Mouse (Mus musculus): ENCODE measurements around the gene Plch2. TPM values are rescaled to one million over a fixed set of nuclear protein-coding genes. Genes with fewer than 3 reads are reported as not detected.
"Not testable (repeated sequence)": the region's sequence is repeated elsewhere in the genome, so short reads cannot be mapped to it uniquely, and the experiment has no call there.

The Plch2 gene
- polyA plus RNA-seq, 1 experiment from 2014 or later, result 18.7 TPM

DNA sequence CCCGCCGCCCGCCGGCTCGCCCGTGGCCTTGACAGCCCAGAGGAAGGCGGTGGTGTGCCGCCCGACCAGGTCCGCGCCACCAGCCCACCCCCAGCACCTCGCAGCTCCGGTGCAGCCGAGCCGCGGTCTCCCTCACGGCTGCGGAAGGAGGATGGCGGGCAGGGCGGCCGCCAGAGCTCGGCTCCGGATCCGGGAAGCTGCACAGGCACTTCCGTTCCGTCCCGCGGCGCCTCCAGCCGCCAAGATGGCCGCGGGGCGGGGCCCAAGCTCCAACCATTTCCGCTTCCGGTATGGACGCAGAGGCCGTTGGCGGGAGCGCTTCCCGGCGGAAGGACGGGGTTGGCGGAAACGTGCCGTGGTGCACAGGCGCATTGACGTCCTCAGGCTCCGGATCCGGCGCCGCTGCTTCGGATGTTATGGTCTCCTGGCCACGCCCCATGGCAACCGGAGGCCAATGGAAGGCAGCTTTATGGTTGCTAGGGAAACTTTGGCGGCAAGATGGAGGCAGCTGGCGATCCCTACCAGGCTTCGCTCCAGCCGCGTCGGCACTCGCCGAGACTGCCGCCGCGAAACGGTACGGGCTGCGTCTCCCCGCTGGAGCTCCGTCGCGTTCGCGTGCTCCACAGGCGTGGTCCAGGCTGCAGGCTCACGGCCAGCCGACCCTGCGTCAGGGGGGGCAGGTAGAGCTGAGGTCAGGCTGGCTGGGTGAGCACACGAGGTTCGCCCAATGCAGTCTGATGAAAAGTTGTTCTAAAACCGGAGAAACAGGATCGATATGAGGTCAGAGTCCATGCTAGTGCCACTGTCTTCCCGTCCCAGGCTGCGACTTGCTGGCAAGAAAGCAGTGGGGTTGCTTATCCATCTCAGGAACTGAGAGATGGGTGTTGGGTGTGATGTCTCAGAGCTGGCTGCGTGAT, 29.8 kb upstream of the Plch2 start, which contains the start of the genes Rer1 and Morn1:
Gene Rer1 (minus strand): TSS at position 275 of the 917 bp plus-strand sequence.
Gene Morn1 (plus strand): TSS at position 470 of the 917 bp plus-strand sequence.
- WGBS, result under 1% methylated on average over 75 of the region's 85 CpGs
- peaks cover 35% of the 10 kb centered on the region for H3K36me3 ChIP-seq
- H3K4me1 ChIP-seq, result peaks cover 39% of the 10 kb centered on the region
- no peaks in the 10 kb centered on the region for H3K27me3 ChIP-seq (replicated peaks)
- H3K9ac ChIP-seq (replicated peaks), result peak within 1 kb of the TSS; percentile 91
- H3K4me2 ChIP-seq, result peak within 1 kb of the TSS; percentile 98
- H3K4me3 ChIP-seq (replicated peaks), result peak within 1 kb of the TSS; percentile 97
- ATAC-seq (ENCODE audit: low FRiP score), result peak; percentile 98
- peak within 1 kb of the TSS; percentile 93 for H3K27ac ChIP-seq (replicated peaks)
- no peaks in the 10 kb centered on the region for H3K9me3 ChIP-seq (replicated peaks)

DNA sequence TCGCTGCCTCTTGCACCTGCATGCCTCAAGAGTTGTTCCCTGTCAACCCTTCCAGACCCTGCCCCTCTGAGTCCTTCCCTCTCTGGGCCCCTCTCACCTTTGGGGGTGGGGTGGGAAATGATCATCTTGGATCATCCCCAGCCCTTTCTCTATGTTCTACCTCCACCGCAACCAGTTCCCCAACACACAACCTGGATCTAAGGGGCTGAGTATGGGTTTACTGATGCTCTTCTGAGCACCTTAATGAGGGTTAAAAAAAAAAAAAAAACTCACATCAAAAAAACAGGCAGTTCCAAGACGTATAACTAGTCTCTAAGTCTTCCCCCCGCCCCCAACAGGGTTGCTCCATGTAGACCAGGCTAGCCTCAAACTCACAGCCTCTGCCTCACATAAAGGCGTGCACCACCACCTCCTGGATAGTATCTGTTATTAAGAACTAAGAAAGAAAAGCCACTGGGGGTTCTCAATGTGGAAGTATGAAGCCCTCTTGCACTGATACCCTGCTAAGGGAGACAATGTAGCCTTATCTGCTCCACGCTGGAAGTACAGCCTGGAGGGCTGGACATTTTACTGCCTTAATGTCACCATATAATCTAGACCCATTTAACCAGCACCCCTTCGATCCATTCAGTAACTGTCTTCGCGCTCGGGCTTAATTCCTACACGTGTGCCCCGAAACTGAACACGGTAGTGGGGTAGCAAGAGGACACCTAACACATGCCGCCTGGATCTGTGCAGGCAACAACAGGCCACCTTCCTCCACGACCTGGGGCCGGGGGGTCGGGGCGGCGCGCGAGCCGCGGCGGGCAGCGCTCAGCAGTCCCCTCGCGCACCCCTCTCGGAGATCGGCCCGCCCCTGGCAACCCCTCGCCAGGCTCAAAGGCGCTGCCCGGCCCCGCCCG, 28.9 kb upstream of the Plch2 start:
- 6% methylated on average over 34 of the region's 35 CpGs for WGBS
- Histone ChIP-seq H3K36me3 (peaks cover 36% of the 10 kb centered on the region), H3K27me3 (replicated peaks) (no peaks in the 10 kb centered on the region), H3K4me1 (peaks cover 39% of the 10 kb centered on the region), H3K27ac (replicated peaks) (peak overlapping the region; percentile 93), H3K9ac (replicated peaks) (peak overlapping the region; percentile 91), H3K4me3 (replicated peaks) (peak overlapping the region; percentile 97), H3K9me3 (replicated peaks) (no peaks in the 10 kb centered on the region), H3K4me2 (peak overlapping the region; percentile 98)
- ATAC-seq (ENCODE audit: low FRiP score), result no peak; the same call in 1 of the 2 replicates

DNA sequence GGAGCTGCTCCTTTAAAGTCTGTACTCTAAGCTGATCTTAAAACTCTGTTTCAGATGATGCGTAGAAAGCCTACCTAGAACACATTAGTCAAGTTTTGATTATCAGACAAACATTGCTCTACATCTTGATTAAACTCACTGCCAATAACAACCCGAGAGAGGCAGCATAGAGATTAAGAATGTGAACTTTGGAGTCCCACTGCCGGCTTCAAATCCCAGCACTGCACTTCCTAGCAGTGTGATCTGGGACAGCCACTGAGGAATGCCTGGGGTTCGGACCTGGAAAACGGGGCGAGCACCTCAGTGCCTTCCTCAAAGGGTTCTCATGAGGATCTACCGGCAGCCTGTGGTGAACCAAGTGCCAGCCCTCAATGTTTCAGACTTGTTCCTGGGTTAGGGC, 27.8 kb upstream of the Plch2 start:
- no peak for ATAC-seq (ENCODE audit: low FRiP score)
- Histone ChIP-seq H3K27ac (replicated peaks) (no peak overlapping the region), H3K9ac (replicated peaks) (0 out of 2 replicates have a peak overlapping the region, but pooled peaks have one; percentile 91), H3K27me3 (replicated peaks) (no peaks in the 10 kb centered on the region), H3K4me3 (replicated peaks) (peak overlapping the region; percentile 97; the same call in 1 of the 2 replicates), H3K4me1 (peaks cover 39% of the 10 kb centered on the region), H3K9me3 (replicated peaks) (no peaks in the 10 kb centered on the region), H3K36me3 (peaks cover 39% of the 10 kb centered on the region), H3K4me2 (peak overlapping the region; percentile 98; the same call in 1 of the 2 replicates)
- WGBS, result 91% methylated on average over 7 of the region's 7 CpGs

DNA sequence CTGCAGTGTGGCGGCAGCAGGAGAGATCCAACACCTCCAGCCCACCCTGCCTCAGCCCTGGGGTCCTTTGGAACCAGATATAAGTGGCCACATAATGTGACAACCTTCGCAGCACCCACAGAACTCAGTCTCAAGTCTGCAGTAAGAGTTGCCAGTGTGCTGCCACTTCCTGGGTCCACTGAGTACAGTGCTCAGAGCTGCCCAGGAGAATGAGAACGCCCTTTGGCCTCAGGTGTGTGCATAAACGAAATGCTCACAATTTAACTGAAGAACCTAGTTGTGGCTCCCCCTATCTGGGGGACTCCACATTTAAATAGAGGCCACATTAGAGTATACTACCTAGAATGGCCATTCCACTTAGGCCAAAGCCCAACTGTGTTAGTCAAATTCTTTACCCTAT, 27.0 kb upstream of the Plch2 start:
- Histone ChIP-seq H3K4me1 (peaks cover 39% of the 10 kb centered on the region), H3K36me3 (peaks cover 38% of the 10 kb centered on the region)
- 91% methylated on average over 4 of the region's 4 CpGs for WGBS

DNA sequence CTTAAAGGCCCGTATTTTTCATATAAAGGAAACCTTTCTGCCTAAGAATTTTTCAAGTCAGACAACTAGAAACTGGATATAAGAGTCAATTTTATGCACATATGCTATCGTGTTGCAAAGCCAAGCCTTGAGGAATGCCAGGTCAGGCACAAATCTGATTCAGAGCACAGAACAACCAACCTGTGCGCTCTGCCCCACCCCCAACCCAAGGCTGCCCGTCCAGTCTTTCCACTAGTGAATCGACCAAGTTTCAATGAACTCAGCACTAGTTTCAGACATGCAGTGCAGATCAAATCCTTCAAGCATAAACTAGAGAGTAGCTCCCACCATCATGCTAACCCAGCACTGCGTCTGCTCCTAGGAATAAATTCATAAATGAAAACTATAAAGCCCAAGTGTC, 23.1 kb upstream of the Plch2 start:
- H3K4me2 ChIP-seq, result no peak overlapping the region
- 94% methylated on average over 6 of the region's 6 CpGs for WGBS
- no peaks in the 10 kb centered on the region for H3K27me3 ChIP-seq (replicated peaks)
- H3K9me3 ChIP-seq (replicated peaks), result no peaks in the 10 kb centered on the region
- H3K27ac ChIP-seq (replicated peaks), result no peak overlapping the region
- peaks cover 19% of the 10 kb centered on the region for H3K4me1 ChIP-seq
- H3K36me3 ChIP-seq, result peaks cover 71% of the 10 kb centered on the region
- H3K4me3 ChIP-seq (replicated peaks), result no peak overlapping the region
- no peak for ATAC-seq (ENCODE audit: low FRiP score)
- H3K9ac ChIP-seq (replicated peaks), result no peak overlapping the region

More for the DNA sequence above, 27.0 kb upstream of the Plch2 start:
- no peaks in the 10 kb centered on the region for H3K27me3 ChIP-seq (replicated peaks)
- H3K4me3 ChIP-seq (replicated peaks), result no peak overlapping the region
- H3K9me3 ChIP-seq (replicated peaks), result no peaks in the 10 kb centered on the region
- no peak overlapping the region for H3K9ac ChIP-seq (replicated peaks)
- H3K4me2 ChIP-seq, result no peak overlapping the region
- ATAC-seq (ENCODE audit: low FRiP score), result no peak
- H3K27ac ChIP-seq (replicated peaks), result no peak overlapping the region

DNA sequence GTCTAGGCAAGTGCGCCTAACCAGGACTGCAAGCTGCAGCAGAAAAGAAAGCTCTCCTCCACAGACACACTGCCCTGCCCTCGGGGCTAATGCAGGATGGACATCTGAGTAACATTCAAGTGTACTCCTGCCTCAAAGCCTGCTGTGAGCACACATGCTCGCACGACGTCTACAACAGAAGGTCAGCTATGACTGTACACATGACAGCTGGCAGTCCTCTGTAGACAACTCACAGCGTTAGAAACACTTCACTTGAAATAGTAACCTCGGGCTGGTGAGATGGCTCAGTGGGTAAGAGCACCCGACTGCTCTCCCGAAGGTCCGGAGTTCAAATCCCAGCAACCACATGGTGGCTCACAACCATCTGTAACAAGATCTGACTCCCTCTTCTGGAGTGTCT, 22.2 kb upstream of the Plch2 start:
- Histone ChIP-seq H3K36me3 (peaks cover 79% of the 10 kb centered on the region), H3K4me1 (peaks cover 11% of the 10 kb centered on the region)
- not testable (repeated sequence) for H3K9ac ChIP-seq (replicated peaks); H3K27me3 ChIP-seq (replicated peaks); ATAC-seq (ENCODE audit: low FRiP score); H3K27ac ChIP-seq (replicated peaks); H3K4me2 ChIP-seq; H3K9me3 ChIP-seq (replicated peaks); H3K4me3 ChIP-seq (replicated peaks)
- 93% methylated on average over 10 of the region's 10 CpGs for WGBS

DNA sequence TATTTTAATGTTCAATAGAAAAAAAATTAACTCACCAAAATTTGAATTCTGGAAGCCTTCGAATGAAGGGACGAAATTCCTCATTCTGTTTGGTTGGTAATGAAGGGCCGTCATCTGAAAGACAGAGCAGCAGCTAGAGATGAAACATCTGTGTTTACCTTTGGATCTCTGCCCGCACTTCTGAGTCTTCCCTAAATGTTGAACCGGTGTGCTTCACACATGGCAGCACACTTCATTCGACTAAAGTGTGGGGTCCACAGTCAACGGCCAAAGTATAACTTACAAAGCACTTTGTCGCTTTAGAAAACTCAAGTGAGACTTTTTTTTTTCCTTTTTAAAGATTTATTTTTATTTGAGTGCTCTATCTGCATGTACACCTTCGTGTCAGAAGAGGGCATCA, 20.1 kb upstream of the Plch2 start:
- no peaks in the 10 kb centered on the region for H3K27me3 ChIP-seq (replicated peaks)
- WGBS, result 91% methylated on average over 9 of the region's 9 CpGs
- H3K4me3 ChIP-seq (replicated peaks), result no peak overlapping the region
- no peaks in the 10 kb centered on the region for H3K9me3 ChIP-seq (replicated peaks)
- H3K9ac ChIP-seq (replicated peaks), result no peak overlapping the region
- peaks cover 89% of the 10 kb centered on the region for H3K36me3 ChIP-seq
- no peak overlapping the region for H3K4me2 ChIP-seq
- H3K27ac ChIP-seq (replicated peaks), result no peak overlapping the region
- no peak for ATAC-seq (ENCODE audit: low FRiP score)
- no peaks in the 10 kb centered on the region for H3K4me1 ChIP-seq

DNA sequence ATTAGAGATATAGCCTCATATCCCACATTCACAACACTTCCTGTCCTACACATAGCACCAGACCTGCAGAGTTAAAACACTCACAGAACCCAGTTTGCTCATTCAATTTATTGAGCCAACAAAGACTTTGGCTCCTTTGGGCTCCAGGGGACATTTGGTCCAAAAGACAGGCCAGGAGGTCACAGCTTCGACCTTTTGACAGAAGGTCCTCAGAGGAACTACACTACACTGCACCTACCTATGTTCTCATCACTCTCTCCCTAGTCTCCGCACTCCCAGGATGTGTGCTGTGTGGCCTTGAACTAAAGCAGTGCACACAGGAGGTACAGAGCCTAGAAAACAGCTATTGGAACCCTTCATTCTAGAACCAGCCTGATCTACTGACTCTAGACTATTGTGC, 19.2 kb upstream of the Plch2 start:
- Histone ChIP-seq H3K9ac (replicated peaks) (no peak overlapping the region), H3K36me3 (peaks cover 91% of the 10 kb centered on the region)
- ATAC-seq (ENCODE audit: low FRiP score), result no peak

DNA sequence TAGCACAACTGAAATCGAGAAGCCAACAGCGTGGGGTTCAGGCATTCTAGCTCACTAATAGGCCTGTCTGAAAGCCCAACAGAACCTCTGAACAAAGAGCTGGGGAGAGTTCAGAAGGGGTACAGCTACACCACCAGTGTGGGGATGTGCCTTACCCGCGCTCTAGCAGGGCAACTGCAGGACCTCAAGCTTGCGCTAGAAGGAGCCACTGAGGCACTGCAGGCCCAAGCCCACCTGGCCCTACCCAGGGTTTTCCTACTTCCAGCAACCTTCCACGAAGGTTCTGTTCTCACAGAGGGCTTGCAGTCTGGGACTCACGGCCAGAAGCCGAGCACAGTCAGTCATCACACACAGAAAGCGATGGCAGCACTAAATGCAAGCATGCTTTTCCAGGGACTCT, 18.6 kb upstream of the Plch2 start:
- no peaks in the 10 kb centered on the region for H3K9me3 ChIP-seq (replicated peaks)
- H3K27me3 ChIP-seq (replicated peaks), result no peaks in the 10 kb centered on the region
- peaks cover 3% of the 10 kb centered on the region; the same call in 1 of the 2 replicates for H3K4me1 ChIP-seq
- no peak overlapping the region for H3K27ac ChIP-seq (replicated peaks)
- no peak overlapping the region for H3K9ac ChIP-seq (replicated peaks)
- no peak for ATAC-seq (ENCODE audit: low FRiP score)
- peaks cover 91% of the 10 kb centered on the region for H3K36me3 ChIP-seq
- H3K4me2 ChIP-seq, result no peak overlapping the region
- 86% methylated on average over 9 of the region's 9 CpGs for WGBS
- no peak overlapping the region for H3K4me3 ChIP-seq (replicated peaks)

More for the DNA sequence above, 19.2 kb upstream of the Plch2 start:
- no peak overlapping the region for H3K4me3 ChIP-seq (replicated peaks)
- H3K27me3 ChIP-seq (replicated peaks), result no peaks in the 10 kb centered on the region
- H3K27ac ChIP-seq (replicated peaks), result no peak overlapping the region
- H3K4me2 ChIP-seq, result no peak overlapping the region
- H3K4me1 ChIP-seq, result peaks cover 3% of the 10 kb centered on the region; the same call in 1 of the 2 replicates
- WGBS, result 95% methylated on average over 2 of the region's 2 CpGs
- no peaks in the 10 kb centered on the region for H3K9me3 ChIP-seq (replicated peaks)

DNA sequence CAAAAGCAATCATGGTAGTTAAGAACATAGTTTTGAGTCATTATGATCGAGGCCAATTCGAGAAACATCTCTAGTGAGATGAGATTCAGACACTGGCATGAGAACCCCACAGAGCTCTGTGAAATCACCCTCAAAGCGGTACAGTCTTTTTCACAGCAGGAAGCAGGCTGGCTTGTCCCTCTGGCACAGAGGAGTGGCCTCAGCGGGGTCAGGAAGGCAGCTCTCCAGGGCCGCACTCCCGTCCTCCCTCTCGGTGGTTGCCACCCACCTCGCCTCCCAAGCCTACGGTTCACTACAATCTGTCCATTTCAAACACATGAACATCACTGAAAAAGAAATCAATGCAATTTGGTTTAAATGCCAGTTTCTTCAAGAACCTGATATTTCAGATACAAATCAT, 17.8 kb upstream of the Plch2 start:
- ATAC-seq (ENCODE audit: low FRiP score), result no peak
- Histone ChIP-seq H3K27ac (replicated peaks) (no peak overlapping the region), H3K4me1 (peaks cover 6% of the 10 kb centered on the region; the same call in 1 of the 2 replicates), H3K36me3 (peaks cover 91% of the 10 kb centered on the region), H3K9ac (replicated peaks) (no peak overlapping the region), H3K9me3 (replicated peaks) (no peaks in the 10 kb centered on the region), H3K4me2 (no peak overlapping the region), H3K4me3 (replicated peaks) (no peak overlapping the region), H3K27me3 (replicated peaks) (no peaks in the 10 kb centered on the region)
- 74% methylated on average over 9 of the region's 9 CpGs for WGBS

DNA sequence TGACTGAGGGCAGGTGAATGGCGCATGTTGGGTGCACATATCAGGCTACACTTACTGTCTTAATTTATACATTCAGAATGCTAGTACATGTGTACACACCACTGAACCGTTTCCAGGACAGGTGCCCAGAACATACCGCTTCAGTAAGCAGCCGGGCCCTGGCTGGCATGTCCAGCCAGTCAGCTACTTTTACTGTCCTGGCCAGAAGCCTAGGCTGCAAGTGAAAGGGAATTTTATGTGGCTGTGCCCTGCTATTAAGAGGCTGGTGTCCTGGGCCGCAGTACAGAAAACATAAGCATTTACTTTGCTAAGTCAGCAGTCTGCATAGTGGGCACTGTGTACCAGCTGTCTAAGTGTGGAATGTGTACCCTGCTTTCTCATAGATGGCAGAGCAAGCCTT, 14.3 kb upstream of the Plch2 start:
- Histone ChIP-seq H3K9ac (replicated peaks) (no peak overlapping the region), H3K27ac (replicated peaks) (peak overlapping the region; percentile 45; the same call in 1 of the 2 replicates), H3K9me3 (replicated peaks) (no peaks in the 10 kb centered on the region), H3K4me3 (replicated peaks) (no peak overlapping the region), H3K36me3 (peaks cover 76% of the 10 kb centered on the region), H3K4me1 (peaks cover 31% of the 10 kb centered on the region), H3K27me3 (replicated peaks) (no peaks in the 10 kb centered on the region), H3K4me2 (no peak overlapping the region)
- ATAC-seq (ENCODE audit: low FRiP score), result no peak
- WGBS, result 82% methylated on average over 5 of the region's 5 CpGs
